Mouse (Mus musculus): ENCODE data around the gene Trim65. TPM values are rescaled to one million over a fixed set of nuclear protein-coding genes. Genes with fewer than 3 reads are reported as not detected.
A peak's percentile ranks its signal among the peaks of the same experiment; 100 is the strongest.

Gene Trim65
- polyA plus RNA-seq, 1 experiment, result 22.4 TPM

DNA sequence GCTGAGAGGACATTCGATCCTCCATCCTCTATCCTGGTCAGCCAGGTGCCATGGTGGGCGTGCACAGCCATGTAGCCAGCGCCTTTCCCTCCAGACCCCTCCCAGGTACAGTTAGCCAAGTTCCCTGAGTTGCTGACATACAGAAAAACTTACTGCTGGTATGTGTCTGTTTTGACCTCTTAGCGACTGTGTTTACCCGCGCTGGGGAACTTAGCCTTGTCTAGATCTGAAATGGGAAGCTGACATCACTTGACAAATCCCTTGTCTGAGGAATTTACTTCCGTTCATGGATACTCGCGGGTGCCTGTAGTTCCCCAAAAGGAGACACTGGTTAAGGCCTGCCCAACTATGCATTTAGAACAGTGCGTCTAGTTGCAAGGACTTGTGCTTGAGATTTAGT is 20.4 kb downstream of the Trim65 start:
- no peak for TF ChIP-seq POLR2A (IDR thresholded peaks at IDR 0.05; ENCODE audit: borderline replicate concordance, low read depth, low read length)
- H3K27ac ChIP-seq (ENCODE audit: insufficient read depth, low read depth, low read length), result peak overlapping the region; percentile 99
- H3K4me1 ChIP-seq (ENCODE audit: control insufficient read depth, insufficient read depth, low read length), result peaks cover 23% of the 10 kb centered on the region
- H3K4me3 ChIP-seq (ENCODE audit: insufficient read depth, low read length), result peak overlapping the region; percentile 90

DNA sequence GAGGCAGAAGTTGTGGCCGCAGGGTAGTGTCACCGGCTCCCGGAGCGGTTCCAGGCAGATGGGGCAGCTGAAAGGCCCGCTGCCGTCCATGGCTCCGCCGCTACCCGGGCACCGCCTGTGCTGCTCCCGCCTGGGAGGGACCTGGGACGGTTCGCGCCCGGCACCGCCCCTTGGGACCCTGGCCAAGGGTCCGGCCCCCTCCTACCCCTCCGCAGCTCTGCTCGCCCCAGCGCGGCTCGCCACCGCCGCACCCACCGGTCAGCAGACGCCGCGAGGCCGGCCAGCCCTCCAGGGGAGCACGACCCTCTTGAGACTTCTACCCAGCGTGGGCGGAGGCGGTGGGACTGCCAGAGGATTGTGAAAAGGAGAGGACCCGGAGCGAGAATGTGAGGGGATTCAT is 20.8 kb downstream of the Trim65 start:
- Histone ChIP-seq H3K4me1 (ENCODE audit: control insufficient read depth, insufficient read depth, low read length) (peaks cover 23% of the 10 kb centered on the region), H3K4me3 (ENCODE audit: insufficient read depth, low read length) (peak overlapping the region; percentile 90), H3K27ac (ENCODE audit: insufficient read depth, low read depth, low read length) (peak overlapping the region; percentile 99)
- TF ChIP-seq POLR2A (IDR thresholded peaks at IDR 0.05; ENCODE audit: borderline replicate concordance, low read depth, low read length) (no peak), CTCF (IDR thresholded peaks at IDR 0.05; ENCODE audit: low read depth, low read length) (no peak)

DNA sequence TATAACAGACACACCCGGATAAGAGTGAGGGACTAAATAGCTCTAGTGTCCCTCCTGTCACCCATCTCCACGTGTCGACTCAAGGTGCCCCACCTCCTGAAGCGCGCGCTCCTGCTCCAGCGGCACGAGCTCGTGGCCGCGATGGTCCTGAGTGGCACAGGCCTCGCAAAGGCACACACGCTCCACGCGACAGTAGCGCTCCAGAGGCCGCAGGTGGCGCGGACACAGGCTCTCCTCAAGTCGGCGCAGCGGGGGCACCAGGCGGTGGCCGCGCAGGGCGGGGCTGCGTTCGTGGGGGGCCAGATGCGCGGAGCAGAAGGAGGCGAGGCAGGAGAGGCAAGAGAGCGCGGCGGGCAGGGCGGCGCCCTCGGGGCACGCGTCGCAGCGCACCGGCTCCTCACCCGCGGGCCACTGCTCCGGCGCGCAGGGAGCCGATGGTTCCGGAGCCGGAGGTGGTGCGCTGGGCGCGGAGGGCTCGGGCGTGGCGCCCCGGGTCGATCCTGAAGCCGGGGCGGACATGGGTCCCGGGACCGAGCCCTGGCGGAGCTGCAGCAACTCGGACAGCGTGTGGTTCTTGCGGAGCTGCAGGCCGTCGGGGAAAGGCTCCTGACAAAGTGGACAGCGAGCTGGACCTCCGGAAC is 21.4 kb downstream of the Trim65 start:
- Histone ChIP-seq H3K4me3 (ENCODE audit: insufficient read depth, low read length) (peak overlapping the region; percentile 90), H3K4me1 (ENCODE audit: control insufficient read depth, insufficient read depth, low read length) (peaks cover 24% of the 10 kb centered on the region), H3K27ac (ENCODE audit: insufficient read depth, low read depth, low read length) (peak overlapping the region; percentile 99)
- TF ChIP-seq CTCF (IDR thresholded peaks at IDR 0.05; ENCODE audit: low read depth, low read length) (no peak), POLR2A (IDR thresholded peaks at IDR 0.05; ENCODE audit: borderline replicate concordance, low read depth, low read length) (no peak)

DNA sequence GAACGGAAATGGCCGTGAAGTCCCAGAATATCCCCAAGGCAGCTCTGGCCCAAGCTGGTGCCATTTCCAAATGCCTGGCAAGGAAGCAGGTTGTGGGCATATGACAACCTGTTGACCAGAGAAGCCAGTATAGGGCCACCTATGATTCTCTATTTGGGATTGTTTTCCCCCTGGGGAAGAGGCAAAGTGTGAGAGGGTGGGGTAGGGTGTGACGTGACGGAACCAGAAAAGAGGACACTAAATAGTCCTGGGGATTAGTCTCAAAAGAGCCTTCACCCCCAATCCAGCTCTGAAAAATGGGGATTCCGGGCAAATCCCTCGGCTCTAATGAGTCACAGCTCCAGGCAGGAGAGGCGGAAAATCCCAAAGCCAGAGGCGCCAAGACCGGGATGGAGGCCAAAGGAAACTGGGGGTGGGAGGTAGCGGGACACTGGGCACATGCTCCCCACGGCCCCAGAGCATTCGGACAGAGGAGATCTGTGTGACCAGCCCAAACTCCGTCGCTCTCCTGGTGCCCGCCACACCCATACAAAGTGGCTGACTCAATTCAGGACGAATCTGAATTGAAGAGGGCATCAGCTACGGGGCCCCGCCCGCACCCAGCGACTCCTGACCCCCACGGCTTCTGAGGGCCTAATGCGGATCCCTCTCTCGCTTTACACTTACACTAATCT is 22.3 kb downstream of the Trim65 start:
- Histone ChIP-seq H3K4me3 (ENCODE audit: insufficient read depth, low read length) (peak overlapping the region; percentile 90), H3K4me1 (ENCODE audit: control insufficient read depth, insufficient read depth, low read length) (peaks cover 28% of the 10 kb centered on the region), H3K27ac (ENCODE audit: insufficient read depth, low read depth, low read length) (no peak overlapping the region)
- TF ChIP-seq CTCF (IDR thresholded peaks at IDR 0.05; ENCODE audit: low read depth, low read length), result no peak
- TF ChIP-seq POLR2A (IDR thresholded peaks at IDR 0.05; ENCODE audit: borderline replicate concordance, low read depth, low read length), result no peak

DNA sequence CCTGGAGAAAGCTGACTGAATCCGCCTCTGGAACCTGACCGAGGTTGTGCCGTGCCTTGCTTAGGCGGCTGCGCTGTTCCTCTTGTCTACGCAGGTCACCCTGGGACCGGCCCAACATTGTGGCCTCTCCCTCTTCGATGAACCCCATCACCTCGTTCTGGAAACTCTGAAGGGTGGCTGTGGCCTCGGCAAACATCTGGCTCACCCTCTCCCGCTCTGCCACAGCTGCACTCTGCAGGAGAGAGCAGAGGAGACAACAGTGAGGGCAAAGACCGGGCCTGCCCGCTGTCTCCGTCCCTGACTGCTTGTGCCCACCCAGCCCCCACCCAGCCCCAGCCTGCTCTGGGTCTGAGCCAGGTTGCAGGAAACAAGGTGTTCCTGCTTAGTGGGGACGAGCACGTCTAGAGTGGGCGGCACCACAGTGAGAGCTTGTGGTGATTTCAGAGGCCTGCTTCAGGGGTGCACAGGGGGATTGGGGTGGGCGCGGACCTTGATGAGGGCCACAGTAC is 23.1 kb downstream of the Trim65 start:
- H3K4me1 ChIP-seq (ENCODE audit: control insufficient read depth, insufficient read depth, low read length), result peaks cover 28% of the 10 kb centered on the region
- no peak overlapping the region for H3K4me3 ChIP-seq (ENCODE audit: insufficient read depth, low read length)
- TF ChIP-seq CTCF (IDR thresholded peaks at IDR 0.05; ENCODE audit: low read depth, low read length) (no peak), POLR2A (IDR thresholded peaks at IDR 0.05; ENCODE audit: borderline replicate concordance, low read depth, low read length) (no peak)
- no peak overlapping the region for H3K27ac ChIP-seq (ENCODE audit: insufficient read depth, low read depth, low read length)

DNA sequence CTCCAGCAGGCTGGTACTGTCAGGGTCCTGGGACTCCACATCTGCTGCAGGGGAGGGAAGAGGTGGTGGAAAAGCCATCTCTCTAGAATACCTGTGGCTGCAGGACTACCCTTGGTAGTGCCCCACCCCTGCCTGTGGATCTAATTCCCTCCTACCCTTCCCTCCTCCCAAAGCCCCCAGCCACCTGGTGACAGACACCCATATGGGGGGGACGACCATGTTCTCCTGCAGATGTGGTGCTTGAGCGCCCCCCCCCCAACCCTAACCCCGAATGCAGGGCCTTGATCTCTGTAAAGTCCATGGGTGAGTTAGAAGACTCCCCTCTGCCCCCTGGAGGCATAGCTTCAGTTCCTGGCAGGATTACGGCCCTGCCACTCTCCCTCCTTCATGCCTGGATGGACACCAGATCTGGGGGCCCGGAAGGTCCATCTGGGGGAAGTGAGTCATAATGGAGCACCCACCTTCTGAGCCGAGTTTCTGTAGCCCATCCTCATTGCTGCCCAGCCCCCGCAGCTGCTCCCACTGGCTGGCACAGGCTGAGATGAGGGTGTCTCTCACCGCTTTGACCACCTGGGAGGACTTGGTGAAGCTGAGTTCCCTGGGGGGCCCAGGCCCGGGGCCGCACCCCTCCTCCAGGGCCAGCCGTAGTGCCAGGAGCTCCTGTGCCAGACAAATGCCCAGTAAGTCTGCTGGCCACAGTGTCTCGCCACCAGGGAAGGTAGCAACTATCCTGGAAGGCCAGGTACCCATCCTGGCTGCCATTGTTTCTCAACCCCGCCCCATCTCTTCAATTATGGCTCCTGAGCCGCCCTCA is 23.8 kb downstream of the Trim65 start:
- TF ChIP-seq POLR2A (IDR thresholded peaks at IDR 0.05; ENCODE audit: borderline replicate concordance, low read depth, low read length) (no peak), CTCF (IDR thresholded peaks at IDR 0.05; ENCODE audit: low read depth, low read length) (no peak)
- Histone ChIP-seq H3K4me3 (ENCODE audit: insufficient read depth, low read length) (no peak overlapping the region), H3K27ac (ENCODE audit: insufficient read depth, low read depth, low read length) (no peak overlapping the region), H3K4me1 (ENCODE audit: control insufficient read depth, insufficient read depth, low read length) (peaks cover 27% of the 10 kb centered on the region)

DNA sequence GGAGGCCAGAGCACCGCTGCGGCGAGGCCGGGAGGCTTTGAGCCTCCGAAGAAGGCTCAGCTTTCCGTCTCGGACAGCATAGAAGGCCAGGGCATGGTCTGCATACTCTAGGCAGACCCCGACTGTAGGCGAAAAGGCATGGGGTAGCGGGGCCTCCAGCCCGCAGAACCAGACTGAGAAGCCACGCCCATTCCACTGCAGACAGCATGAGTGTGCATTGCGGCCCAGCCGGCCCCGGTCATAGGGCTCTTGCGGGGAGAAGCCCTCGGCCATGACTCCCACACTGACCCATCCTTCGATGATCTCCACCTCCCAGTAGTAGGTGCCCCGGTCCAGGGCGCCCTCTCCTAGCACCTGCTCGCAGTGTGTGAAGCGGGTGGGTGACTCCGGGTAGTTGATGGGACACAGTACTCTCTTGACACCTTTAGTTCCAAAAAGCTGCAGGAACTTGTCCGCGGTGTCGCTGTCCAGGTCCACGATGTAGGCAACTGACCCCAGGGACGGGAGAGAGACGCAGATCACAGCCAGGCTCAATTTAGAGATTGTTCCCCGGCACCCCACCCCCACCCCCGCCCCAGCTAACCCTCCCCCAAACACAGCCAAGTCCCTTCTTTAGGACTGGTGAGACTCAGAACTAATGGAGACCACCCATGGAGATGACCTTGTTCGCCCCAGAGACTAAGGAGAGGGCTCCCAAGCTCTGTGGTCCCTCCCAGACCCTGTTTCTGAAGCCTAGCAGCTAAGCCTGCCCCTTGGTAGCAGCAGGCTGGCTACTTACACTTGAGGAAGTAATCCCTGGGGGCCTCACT is 24.6 kb downstream of the Trim65 start:
- no peak overlapping the region for H3K27ac ChIP-seq (ENCODE audit: insufficient read depth, low read depth, low read length)
- peaks cover 19% of the 10 kb centered on the region for H3K4me1 ChIP-seq (ENCODE audit: control insufficient read depth, insufficient read depth, low read length)
- TF ChIP-seq POLR2A (IDR thresholded peaks at IDR 0.05; ENCODE audit: borderline replicate concordance, low read depth, low read length), result no peak
- TF ChIP-seq CTCF (IDR thresholded peaks at IDR 0.05; ENCODE audit: low read depth, low read length), result no peak
- no peak overlapping the region for H3K4me3 ChIP-seq (ENCODE audit: insufficient read depth, low read length)

DNA sequence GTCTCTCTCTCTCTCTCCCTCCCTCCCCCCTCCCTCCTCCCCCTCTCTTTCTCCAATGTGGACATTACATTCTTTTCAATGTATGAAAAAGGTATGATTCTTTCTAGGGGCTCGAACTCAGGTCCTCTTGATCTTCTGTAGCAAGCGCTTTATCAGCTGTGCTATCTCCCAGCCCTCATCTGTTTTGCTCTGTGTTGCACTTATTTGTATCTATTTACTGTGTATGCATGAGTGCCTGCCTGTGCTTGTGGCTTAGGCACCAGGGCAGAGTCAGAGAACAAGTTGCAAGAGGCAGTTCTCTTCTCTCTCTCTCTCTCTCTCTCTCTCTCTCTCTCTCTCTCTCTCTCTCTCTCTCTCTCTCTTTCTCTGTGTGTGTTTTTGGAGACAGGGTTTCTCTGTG is 25.9 kb downstream of the Trim65 start:
- no peak for TF ChIP-seq CTCF (IDR thresholded peaks at IDR 0.05; ENCODE audit: low read depth, low read length)
- TF ChIP-seq POLR2A (IDR thresholded peaks at IDR 0.05; ENCODE audit: borderline replicate concordance, low read depth, low read length), result no peak
- no peak overlapping the region for H3K4me3 ChIP-seq (ENCODE audit: insufficient read depth, low read length)
- no peak overlapping the region for H3K27ac ChIP-seq (ENCODE audit: insufficient read depth, low read depth, low read length)
- peaks cover 20% of the 10 kb centered on the region for H3K4me1 ChIP-seq (ENCODE audit: control insufficient read depth, insufficient read depth, low read length)

DNA sequence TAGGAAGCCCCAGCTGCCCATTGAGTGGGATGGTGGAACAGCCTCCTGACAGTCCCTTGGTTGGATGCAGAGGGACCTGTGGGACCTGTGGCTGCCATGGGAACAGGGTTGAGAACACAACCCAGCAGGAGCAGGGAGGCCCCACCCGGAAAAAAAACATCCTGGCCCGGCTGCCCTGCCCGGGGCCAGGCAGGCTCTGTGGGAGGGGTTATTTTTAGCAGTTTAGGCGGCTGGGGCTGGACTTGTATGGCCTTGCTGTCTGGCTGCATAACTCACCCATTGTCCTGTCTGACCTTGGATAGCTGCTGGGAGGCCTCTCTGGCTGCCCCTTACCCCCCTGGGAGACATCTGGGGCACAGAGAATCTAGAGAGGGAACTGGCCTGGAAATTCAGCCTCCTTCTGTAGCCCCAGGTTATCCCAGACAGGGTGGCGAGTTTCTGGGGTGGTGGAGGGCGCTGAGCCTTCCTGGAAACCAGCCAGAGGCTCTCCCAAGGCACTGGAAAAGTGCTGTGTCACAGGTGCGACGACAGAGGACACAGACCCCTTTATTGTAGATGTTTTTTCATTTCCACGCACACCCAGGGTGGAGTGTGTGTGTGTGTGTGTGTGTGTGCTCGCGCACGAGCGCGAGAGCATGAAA is 26.8 kb downstream of the Trim65 start:
- peaks cover 23% of the 10 kb centered on the region for H3K4me1 ChIP-seq (ENCODE audit: control insufficient read depth, insufficient read depth, low read length)
- H3K4me3 ChIP-seq (ENCODE audit: insufficient read depth, low read length), result no peak overlapping the region
- TF ChIP-seq CTCF (IDR thresholded peaks at IDR 0.05; ENCODE audit: low read depth, low read length), result no peak
- TF ChIP-seq POLR2A (IDR thresholded peaks at IDR 0.05; ENCODE audit: borderline replicate concordance, low read depth, low read length), result no peak
- H3K27ac ChIP-seq (ENCODE audit: insufficient read depth, low read depth, low read length), result no peak overlapping the region
